Mouse (Mus musculus): Measurements from ENCODE around the gene Dennd6b. TPM values are rescaled to one million over a fixed set of nuclear protein-coding genes. Genes with fewer than 3 reads are reported as not detected.

Dennd6b gene
- polyA plus RNA-seq, 1 experiment from 2014 or later = 12.4 TPM

DNA sequence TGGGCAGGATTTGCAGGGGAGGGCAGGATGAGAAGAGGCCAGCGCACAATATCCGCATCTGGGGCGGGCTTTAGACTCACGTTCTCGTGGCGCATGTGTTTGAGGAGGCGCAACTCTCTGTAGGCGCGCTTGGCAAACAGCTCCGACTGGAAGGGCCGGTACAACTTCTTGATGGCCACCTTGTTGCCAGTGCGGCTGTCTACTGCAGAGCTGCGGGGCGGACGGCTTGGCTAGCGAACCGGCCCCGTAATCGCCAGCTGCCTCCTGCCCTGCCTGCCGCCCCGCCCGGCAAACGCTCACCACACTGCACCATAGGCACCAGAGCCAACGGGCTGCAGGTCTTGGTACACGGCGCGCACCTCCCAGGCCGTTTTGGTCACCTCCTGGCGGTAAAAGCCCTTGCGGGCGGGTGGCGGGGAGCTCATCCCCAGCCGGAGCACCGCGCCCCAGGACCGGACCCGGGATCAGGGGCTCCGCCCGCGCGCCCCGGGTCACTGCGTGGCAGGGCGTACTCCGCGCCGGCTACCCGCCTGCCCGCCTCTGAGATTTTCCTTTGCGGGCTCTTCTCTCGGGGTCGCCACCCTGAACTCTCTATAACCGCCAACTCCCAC, 56.1 kb downstream of the Dennd6b start:
- Histone ChIP-seq H3K9ac (peak overlapping the region; percentile 27; the same call in 1 of the 2 replicates), H3K27me3 (peaks cover 43% of the 10 kb centered on the region), H3K4me1 (peaks cover 20% of the 10 kb centered on the region), H3K4me2 (peak overlapping the region; percentile 90), H3K9me3 (no peaks in the 10 kb centered on the region), H3K36me3 (no peaks in the 10 kb centered on the region), H3K4me3 (peak overlapping the region; percentile 48), H3K27ac (no peak overlapping the region; the same call in 1 of the 2 replicates)
- ATAC-seq (ENCODE audit: insufficient number of reproducible peaks, low FRiP score, low TSS enrichment, low read depth) = 0 out of 2 replicates have a peak, but pooled peaks have one; percentile 5
- WGBS = under 1% methylated on average over 53 of the region's 53 CpGs

DNA sequence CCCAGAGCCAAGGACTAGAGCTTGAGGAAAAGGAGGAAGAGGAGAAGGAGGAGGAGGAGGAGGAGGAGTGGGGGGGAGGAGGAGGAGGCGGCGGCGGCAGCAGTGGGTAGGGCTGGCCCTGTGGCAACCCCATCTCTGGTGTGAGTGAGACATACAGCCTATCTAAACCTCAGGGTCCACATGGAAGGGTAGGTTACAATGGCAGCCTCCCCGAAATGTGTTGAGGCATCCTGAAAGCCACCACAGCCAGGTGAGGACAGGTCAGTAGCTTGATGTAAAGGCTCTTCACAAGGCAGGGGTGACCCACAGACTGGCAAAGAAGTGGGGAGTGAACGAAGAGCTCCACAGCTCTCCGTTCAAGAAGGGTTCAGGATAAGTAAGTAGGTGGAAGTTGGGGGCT, 57.8 kb downstream of the Dennd6b start:
- peaks cover 20% of the 10 kb centered on the region for H3K4me1 ChIP-seq
- H3K4me3 ChIP-seq = no peak overlapping the region
- WGBS = 92% methylated on average over 6 of the region's 6 CpGs
- no peak overlapping the region for H3K9ac ChIP-seq
- H3K27me3 ChIP-seq = peaks cover 39% of the 10 kb centered on the region
- H3K9me3 ChIP-seq = no peaks in the 10 kb centered on the region
- no peaks in the 10 kb centered on the region for H3K36me3 ChIP-seq
- H3K27ac ChIP-seq = no peak overlapping the region
- no peak overlapping the region for H3K4me2 ChIP-seq
- ATAC-seq (ENCODE audit: insufficient number of reproducible peaks, low FRiP score, low TSS enrichment, low read depth) = no peak

DNA sequence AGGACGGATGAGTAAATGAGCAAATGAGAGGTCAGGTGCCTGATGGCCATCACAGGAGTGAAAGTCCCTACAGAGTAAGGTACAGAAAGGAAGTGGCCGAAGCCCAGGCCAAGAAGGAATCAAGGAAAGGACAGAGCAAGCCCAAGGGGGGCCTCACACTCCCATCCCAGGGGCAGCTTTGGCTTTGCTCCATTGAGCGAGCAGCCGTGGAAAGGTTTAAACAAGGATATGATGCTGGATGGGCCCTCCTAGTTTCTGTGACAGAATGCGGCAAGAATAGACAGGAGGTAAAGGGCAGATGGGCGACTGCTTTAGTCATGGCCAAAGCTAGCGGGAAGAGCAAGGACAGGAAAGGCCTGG, 58.3 kb downstream of the Dennd6b start:
- no peak overlapping the region for H3K9ac ChIP-seq
- H3K4me1 ChIP-seq = peaks cover 20% of the 10 kb centered on the region
- no peak for ATAC-seq (ENCODE audit: insufficient number of reproducible peaks, low FRiP score, low TSS enrichment, low read depth)
- WGBS = 87% methylated on average over 7 of the region's 7 CpGs
- no peak overlapping the region for H3K4me3 ChIP-seq
- H3K4me2 ChIP-seq = no peak overlapping the region
- H3K27me3 ChIP-seq = peaks cover 39% of the 10 kb centered on the region
- no peaks in the 10 kb centered on the region for H3K9me3 ChIP-seq
- H3K27ac ChIP-seq = no peak overlapping the region
- no peaks in the 10 kb centered on the region for H3K36me3 ChIP-seq

DNA sequence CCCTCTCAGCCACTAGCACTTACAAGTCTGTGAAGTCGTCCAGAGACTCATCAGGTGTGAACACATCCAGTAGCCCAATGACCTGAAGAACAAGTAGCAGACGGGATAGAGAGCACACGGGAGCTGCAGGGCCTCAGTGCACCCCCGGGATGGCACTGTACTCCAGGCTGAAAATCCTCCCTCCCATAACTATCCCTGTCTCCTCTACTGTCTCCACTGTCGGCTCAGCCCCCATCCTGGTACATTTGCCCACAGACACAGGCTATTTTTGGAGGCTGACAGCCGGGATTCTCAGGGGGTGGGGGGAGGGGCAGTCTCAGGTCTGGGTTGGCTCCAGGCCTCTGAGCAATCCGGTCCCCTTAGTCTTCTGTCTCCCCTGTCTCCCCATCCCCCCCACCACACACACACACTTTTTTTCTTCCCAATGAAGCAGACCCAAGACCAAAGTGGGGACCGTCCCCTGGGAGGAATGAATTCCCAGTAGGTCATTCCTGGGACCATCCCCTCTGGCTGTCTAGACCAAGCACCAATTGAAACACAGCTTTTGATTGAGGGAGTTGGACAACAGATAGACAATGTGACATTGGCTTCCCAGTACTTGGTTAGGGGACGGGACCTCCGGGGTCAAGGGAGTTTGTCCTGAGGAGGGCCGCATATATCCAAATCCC, 58.8 kb downstream of the Dennd6b start:
- no peak overlapping the region for H3K4me2 ChIP-seq
- WGBS = 71% methylated on average over 11 of the region's 11 CpGs
- no peak for ATAC-seq (ENCODE audit: insufficient number of reproducible peaks, low FRiP score, low TSS enrichment, low read depth)
- no peak overlapping the region for H3K27ac ChIP-seq
- H3K4me1 ChIP-seq = peaks cover 20% of the 10 kb centered on the region
- no peaks in the 10 kb centered on the region for H3K9me3 ChIP-seq
- no peaks in the 10 kb centered on the region for H3K36me3 ChIP-seq
- H3K4me3 ChIP-seq = no peak overlapping the region
- H3K9ac ChIP-seq = no peak overlapping the region
- peaks cover 39% of the 10 kb centered on the region for H3K27me3 ChIP-seq

DNA sequence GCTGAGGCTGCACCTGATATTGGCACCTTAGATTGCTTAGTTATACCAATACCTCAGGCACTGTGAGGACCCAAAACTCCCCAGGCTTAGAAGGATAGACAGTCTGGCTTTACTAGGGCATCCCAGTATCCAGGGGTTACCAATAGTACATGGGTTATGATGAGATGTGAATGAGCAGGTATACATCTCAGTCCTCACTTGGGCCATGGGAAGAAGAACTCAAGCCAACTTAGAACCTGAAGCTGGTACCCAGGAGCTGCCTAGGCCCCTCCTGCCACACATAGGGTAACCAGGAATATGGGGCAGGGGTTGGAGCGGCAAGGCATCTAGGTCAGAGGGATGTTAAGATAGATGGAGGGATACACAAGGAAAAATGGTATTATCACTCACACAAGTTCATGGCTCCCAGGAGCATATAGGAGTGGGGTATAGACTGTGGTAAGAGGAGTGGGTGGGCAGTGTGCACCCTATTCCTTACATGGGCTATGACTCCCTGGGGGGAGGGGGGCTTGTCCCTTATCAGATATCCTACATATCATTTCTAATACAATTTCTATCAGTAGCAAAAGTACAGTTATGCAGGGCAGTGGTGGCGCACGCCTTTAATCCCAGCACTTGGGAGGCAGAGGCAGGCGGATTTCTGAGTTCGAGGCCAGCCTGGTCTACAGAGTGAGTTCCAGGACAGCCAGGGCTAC, 59.7 kb downstream of the Dennd6b start:
- WGBS = 96% methylated on average over 5 of the region's 5 CpGs
- H3K9me3 ChIP-seq = no peaks in the 10 kb centered on the region
- H3K9ac ChIP-seq = no peak overlapping the region
- H3K4me2 ChIP-seq = no peak overlapping the region
- H3K4me1 ChIP-seq = peaks cover 20% of the 10 kb centered on the region
- no peak overlapping the region for H3K4me3 ChIP-seq
- no peaks in the 10 kb centered on the region for H3K36me3 ChIP-seq
- peaks cover 34% of the 10 kb centered on the region for H3K27me3 ChIP-seq
- H3K27ac ChIP-seq = no peak overlapping the region
- ATAC-seq (ENCODE audit: insufficient number of reproducible peaks, low FRiP score, low TSS enrichment, low read depth) = no peak

Small RNAs within 50 kb of the gene (microRNA-seq; reads per million reads assigned to microRNA genes)
- gene Mir6958 (1.0 reads per million), gene Mir7118 (not detected)

Other genes with a start within 250 kb of the Dennd6b start
- gene Ttll8, start 242.1 kb downstream of the Dennd6b start, polyA plus RNA-seq (2015; fragmentation: Nextera tagmentation; extraction: Ambion mirVana) = not detected in 2 replicates
- gene Mlc1, start 217.5 kb downstream of the Dennd6b start, polyA plus RNA-seq (2015; fragmentation: Nextera tagmentation; extraction: Ambion mirVana) = 0.40 TPM in 2 replicates
- 0.08 and 0.63 TPM in 2 replicates for gene Mov10l1, start 213.6 kb downstream of the Dennd6b start, polyA plus RNA-seq (2015; fragmentation: Nextera tagmentation; extraction: Ambion mirVana)
- gene Panx2, start 136.8 kb downstream of the Dennd6b start, polyA plus RNA-seq (2015; fragmentation: Nextera tagmentation; extraction: Ambion mirVana) = 0.31 and 0.34 TPM in 2 replicates
- gene Trabd, start 121.4 kb downstream of the Dennd6b start, polyA plus RNA-seq (2015; fragmentation: Nextera tagmentation; extraction: Ambion mirVana) = 56.6 and 56.9 TPM in 2 replicates
- 14.4 and 16.9 TPM in 2 replicates for gene Selenoo, start 107.4 kb downstream of the Dennd6b start, polyA plus RNA-seq (2015; fragmentation: Nextera tagmentation; extraction: Ambion mirVana)
- gene Tubgcp6, start 73.4 kb downstream of the Dennd6b start, polyA plus RNA-seq (2015; fragmentation: Nextera tagmentation; extraction: Ambion mirVana) = 12.6 and 12.7 TPM in 2 replicates
- 22.4 and 23.4 TPM in 2 replicates for gene Hdac10, start 67.8 kb downstream of the Dennd6b start, polyA plus RNA-seq (2015; fragmentation: Nextera tagmentation; extraction: Ambion mirVana)
- 7.1 and 15.4 TPM in 2 replicates for gene Mapk12, start 55.8 kb downstream of the Dennd6b start, polyA plus RNA-seq (2015; fragmentation: Nextera tagmentation; extraction: Ambion mirVana)
- 7.8 and 8.3 TPM in 2 replicates for gene Mapk11, start 46.9 kb downstream of the Dennd6b start, polyA plus RNA-seq (2015; fragmentation: Nextera tagmentation; extraction: Ambion mirVana)
- gene Plxnb2, start 15.7 kb downstream of the Dennd6b start, polyA plus RNA-seq (2015; fragmentation: Nextera tagmentation; extraction: Ambion mirVana) = 144 and 149 TPM in 2 replicates
- gene Ppp6r2, start 15.1 kb upstream of the Dennd6b start, polyA plus RNA-seq (2015; fragmentation: Nextera tagmentation; extraction: Ambion mirVana) = 24.5 and 25.0 TPM in 2 replicates
- 50.9 and 55.3 TPM in 2 replicates for gene Sbf1, start 118.8 kb upstream of the Dennd6b start, polyA plus RNA-seq (2015; fragmentation: Nextera tagmentation; extraction: Ambion mirVana)
- gene Adm2, start 126.2 kb upstream of the Dennd6b start, polyA plus RNA-seq (2015; fragmentation: Nextera tagmentation; extraction: Ambion mirVana) = 1.6 and 1.9 TPM in 2 replicates
- not detected in 2 replicates for gene Miox, start 137.9 kb upstream of the Dennd6b start, polyA plus RNA-seq (2015; fragmentation: Nextera tagmentation; extraction: Ambion mirVana)
- gene Lmf2, start 159.2 kb upstream of the Dennd6b start, polyA plus RNA-seq (2015; fragmentation: Nextera tagmentation; extraction: Ambion mirVana) = 67.8 and 77.2 TPM in 2 replicates
- 151 and 161 TPM in 2 replicates for gene Ncaph2, start 159.2 kb upstream of the Dennd6b start, polyA plus RNA-seq (2015; fragmentation: Nextera tagmentation; extraction: Ambion mirVana)
- gene Sco2, start 177.3 kb upstream of the Dennd6b start, polyA plus RNA-seq (2015; fragmentation: Nextera tagmentation; extraction: Ambion mirVana) = 5.5 and 5.6 TPM in 2 replicates
- 1.0 and 1.6 TPM in 2 replicates for gene Tymp, start 180.5 kb upstream of the Dennd6b start, polyA plus RNA-seq (2015; fragmentation: Nextera tagmentation; extraction: Ambion mirVana)
- gene Odf3b, start 182.8 kb upstream of the Dennd6b start, polyA plus RNA-seq (2015; fragmentation: Nextera tagmentation; extraction: Ambion mirVana) = 0.42 and 0.56 TPM in 2 replicates
- not detected in 2 replicates for gene Klhdc7b, start 188.4 kb upstream of the Dennd6b start, polyA plus RNA-seq (2015; fragmentation: Nextera tagmentation; extraction: Ambion mirVana)
- gene Syce3, start 214.0 kb upstream of the Dennd6b start, polyA plus RNA-seq (2015; fragmentation: Nextera tagmentation; extraction: Ambion mirVana) = not detected in 2 replicates
- gene Cpt1b, start 229.4 kb upstream of the Dennd6b start, polyA plus RNA-seq (2015; fragmentation: Nextera tagmentation; extraction: Ambion mirVana) = 0.91 and 6.1 TPM in 2 replicates
- gene C730034F03Rik, start 233.1 kb upstream of the Dennd6b start, polyA plus RNA-seq (2015; fragmentation: Nextera tagmentation; extraction: Ambion mirVana) = 2.1 and 3.5 TPM in 2 replicates
- gene Gm44502, start 233.2 kb upstream of the Dennd6b start, polyA plus RNA-seq (2015; fragmentation: Nextera tagmentation; extraction: Ambion mirVana) = 0.16 TPM in 1 of 2 replicates, not detected in the other
- gene Chkb, start 233.4 kb upstream of the Dennd6b start, polyA plus RNA-seq (2015; fragmentation: Nextera tagmentation; extraction: Ambion mirVana) = 53.0 and 55.5 TPM in 2 replicates

All from limb, embryonic 15.5 days (tissue).